Mouse (Mus musculus): ENCODE measurements around the gene Cysltr2.

DNA sequence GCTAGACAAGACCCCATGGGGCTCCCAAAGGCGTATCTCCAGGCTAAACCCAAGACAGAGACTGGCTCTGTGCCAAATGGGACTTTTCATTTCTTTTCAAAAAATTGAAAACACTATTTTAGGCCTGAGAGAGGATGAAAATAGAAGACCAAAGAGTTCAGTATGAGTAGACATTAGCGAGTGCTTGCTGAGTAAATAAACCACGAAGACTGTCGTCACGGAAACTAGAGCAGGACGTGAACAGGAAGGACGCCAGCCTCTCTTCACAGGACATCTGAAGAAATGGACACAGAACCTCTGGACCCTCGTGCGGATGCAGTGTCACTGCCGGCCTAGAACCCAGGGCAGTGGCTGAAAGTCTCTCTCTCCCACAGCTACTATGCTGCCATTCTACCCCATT, 8.8 kb upstream of the Cysltr2 start:
- no peak for TF ChIP-seq POLR2A (IDR thresholded peaks at IDR 0.05; ENCODE audit: extremely low read depth, insufficient read depth, low read length)
- no peak for TF ChIP-seq CTCF (IDR thresholded peaks at IDR 0.05; ENCODE audit: extremely low read depth, insufficient read depth, low read length)
